Mouse (Mus musculus) liver, embryonic 14.5 days (tissue): ENCODE data around the gene Zfp113.

Experiments used
- CTCF ChIP-seq: IDR thresholded peaks from 2 replicates; pipeline ENCODE4 v1.5.1; 2016; ENCODE audit warnings: antibody characterized with exemption, low read depth, control low read depth
- EP300 ChIP-seq: IDR thresholded peaks from 2 replicates; pipeline ENCODE4 v1.6.1; 2016; ENCODE audit warnings: antibody characterized with exemption, low read depth

- TF ChIP-seq CTCF (no peak), EP300 (no peak)
Measured at GRCm38 (mm10) chr5:138160224-138160762, 4.7 kb upstream of the Zfp113 start.
